In the genomic region with DNA sequence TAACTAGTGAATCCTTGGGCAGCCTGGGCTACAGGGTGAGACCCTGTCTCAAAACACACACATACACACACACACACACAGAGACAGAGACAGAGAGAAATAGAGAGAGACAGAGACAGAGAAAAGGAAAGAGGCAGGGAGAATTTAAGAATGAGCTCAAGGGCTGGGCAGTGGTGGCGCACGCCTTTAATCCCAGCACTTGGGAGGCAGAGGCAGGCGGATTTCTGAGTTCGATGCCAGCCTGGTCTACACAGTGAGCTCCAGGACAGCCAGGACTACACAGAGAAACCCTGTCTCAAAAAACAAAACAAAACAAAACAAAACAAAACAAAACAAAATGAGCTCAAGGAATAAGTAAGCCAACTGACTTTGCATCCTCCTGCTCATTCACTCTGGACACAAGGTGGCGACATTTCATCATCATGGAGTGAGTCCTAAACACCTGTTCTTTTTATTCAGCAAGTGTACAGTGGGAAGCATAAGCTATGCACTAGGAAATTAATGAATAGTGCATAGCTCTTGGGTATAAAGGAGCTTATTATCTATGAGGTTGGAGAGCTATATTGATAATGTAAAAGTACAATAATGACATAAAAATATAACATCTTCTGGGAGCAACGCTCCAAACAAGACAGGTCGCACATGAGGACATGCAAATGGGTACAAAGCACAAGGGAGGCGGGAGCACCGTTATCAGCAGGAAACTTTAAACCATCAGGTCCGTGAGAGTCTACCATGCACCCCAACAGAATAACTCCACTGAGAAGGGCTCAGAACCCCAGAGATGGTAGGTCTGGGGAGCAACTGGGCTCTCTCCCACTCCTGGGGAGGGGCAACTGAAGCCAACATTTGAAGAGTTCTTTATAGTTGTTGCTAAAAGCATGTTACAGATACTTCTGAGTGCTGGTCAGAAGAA, we compare ENCODE assay signal across 9 mouse cellular contexts. TPM values are rescaled to one million over a fixed set of nuclear protein-coding genes. Genes with fewer than 3 reads are reported as not detected.
DNase-seq lines count a peak whose midpoint lies in the region; ATAC-seq and TF ChIP-seq lines count a peak whose summit lies in the region.
"Had no signal": no experiment of that assay in that cellular context is flagged by ENCODE, and none has a peak within 500 bp of the region (broad histone marks: within the 10 kb centered on the region; RNA-seq: fewer than 3 reads in every experiment).

No protein-coding gene starts in this region.

- no peak overlapping the region for H3K27ac ChIP-seq in left cerebral cortex, adult 2 months
- H3K27ac ChIP-seq: lung, embryonic 15.5 days had no signal

- no peak overlapping the region for H3K4me2 ChIP-seq in myocyte (ENCODE audit: low read depth)
- H3K4me2 ChIP-seq: lung, embryonic 15.5 days had no signal

- intact Hi-C loops in left cerebral cortex, adult 2 months (cut with DNase I), result loop anchor here (10.0 kb wide), 1 partner anchor 167 kb away; no protein-coding TSS in a partner anchor
- intact Hi-C loops in left cerebral cortex, postnatal 25 days (cut with DNase I), result loop anchor here (5.0 kb wide), 1 partner anchor 64 kb away; no protein-coding TSS in a partner anchor

- DNase-seq in left cerebral cortex, adult 2 months (ENCODE audit: extremely low spot score in 1 of 2, low spot score in 2 of 2), result peak; percentile 38
- DNase-seq in left cerebral cortex, adult 11 months (ENCODE audit: low spot score), result no peak
- peak; percentile 85 for DNase-seq in NIH3T3 (ENCODE audit: low read depth)
- DNase-seq in embryo, embryonic 10 days (ENCODE audit: low spot score), result peak; percentile 87
- peak; percentile 45 to 64 for DNase-seq in left cerebral cortex, postnatal 25 days (ENCODE audit: low spot score in 2 of 2)
- DNase-seq in spleen, postnatal 14 days (ENCODE audit: low spot score in 2 of 2), result no peak

- peak; percentile 81 to 82; a peak in 3 of 4 replicates for ATAC-seq in hematopoietic stem cell, adult 5-6 weeks (replicated peaks in 1 of 2; ENCODE audit: insufficient read depth in 1 of 2, low FRiP score in 2 of 2, low TSS enrichment in 1 of 2, low read depth in 1 of 2, poor library complexity in 2 of 2, severe bottlenecking in 2 of 2)

- no peak for TF ChIP-seq POLR2A in myocyte (IDR thresholded peaks at IDR 0.05; ENCODE audit: insufficient read length, low read depth)

- no peaks in the 10 kb centered on the region for H3K79me2 ChIP-seq in myocyte (ENCODE audit: control insufficient read depth, insufficient read depth)

- peak; percentile 76 for TF ChIP-seq CTCF in left cerebral cortex, adult 2 months (IDR thresholded peaks at IDR 0.05)

- no peak overlapping the region for H3K4me3 ChIP-seq in left cerebral cortex, adult 2 months
- no peak overlapping the region for H3K4me3 ChIP-seq in myocyte
- H3K4me3 ChIP-seq: lung, embryonic 15.5 days had no signal

- no peaks in the 10 kb centered on the region for H3K36me3 ChIP-seq in myocyte (ENCODE audit: control insufficient read depth, insufficient read depth)
- H3K36me3 ChIP-seq: lung, embryonic 15.5 days had no signal

- no peak overlapping the region for H3ac ChIP-seq in myocyte (ENCODE audit: control insufficient read depth, insufficient read length)

- H3K27me3 ChIP-seq in myocyte (ENCODE audit: control insufficient read depth, insufficient read depth, insufficient read length), result peaks cover 11% of the 10 kb centered on the region
- H3K27me3 ChIP-seq: lung, embryonic 15.5 days had no signal

TF ChIP-seq in myocyte, 11 proteins besides CTCF, POLR2A, EP300 and RAD21:
- peak in 2 of 3 experiments; percentile 34 to 71 for TF ChIP-seq MYOD1 (IDR thresholded peaks at IDR 0.05; ENCODE audit: control insufficient read depth in 1 of 3, insufficient read length in 2 of 3, low read depth in 2 of 3)
- TF ChIP-seq MYOG (IDR thresholded peaks at IDR 0.05; ENCODE audit: control insufficient read depth in 1 of 3, insufficient read depth in 1 of 3, insufficient read length in 2 of 3, low read depth in 2 of 3), result peak in 1 of 3 experiments; percentile 22
- TF ChIP-seq E2F4 (IDR thresholded peaks at IDR 0.05; ENCODE audit: insufficient read depth), result no peak

RNA-seq across cellular contexts. Expression of a gene that starts 36.0 kb away (rescaled TPM):
- total RNA-seq in left cerebral cortex, adult 2 months (2021), result 1 to 10 TPM; 3.2 to 4.0 TPM
- 5.3 and 5.4 TPM in 2 replicates for total RNA-seq in hematopoietic stem cell, adult 5-6 weeks (2017)
- total RNA-seq in left cerebral cortex, postnatal 25 days (2021), result 1 to 10 TPM; 3.4 to 3.5 TPM
- polyA plus RNA-seq in myocyte (2012; fragmentation: generic; extraction: Trizol), result 2.4 TPM

RNA-seq across cellular contexts. Expression of a gene that starts 40.9 kb away (rescaled TPM):
- 100 to 1,000 TPM; 110 to 116 TPM for total RNA-seq in left cerebral cortex, adult 2 months (2021)
- 1.5 and 2.9 TPM in 2 replicates for total RNA-seq in hematopoietic stem cell, adult 5-6 weeks (2017)
- total RNA-seq in left cerebral cortex, postnatal 25 days (2021), result 100 to 1,000 TPM; 112 to 117 TPM
- polyA plus RNA-seq in myocyte (2012; fragmentation: generic; extraction: Trizol), result 0.38 TPM

RNA-seq across cellular contexts. Expression of a gene that starts 47.4 kb away (rescaled TPM):
- under 1 TPM in 1 of 2 experiments, not detected in 1; 0.09 TPM for total RNA-seq in left cerebral cortex, adult 2 months (2021)
- not detected in 2 replicates for total RNA-seq in hematopoietic stem cell, adult 5-6 weeks (2017)
- total RNA-seq in left cerebral cortex, postnatal 25 days (2021), result not detected
- not detected for polyA plus RNA-seq in myocyte (2012; fragmentation: generic; extraction: Trizol)
- polyA plus RNA-seq: lung, embryonic 15.5 days had no signal

Comparison
In these comparisons a context has a peak if more than half of its experiments do, and no peak if none do; other contexts are left out.
1. DNase-seq: peak in left cerebral cortex, adult 2 months (2 of 2), NIH3T3 (single experiment), embryo, embryonic 10 days (single experiment) and left cerebral cortex, postnatal 25 days (2 of 2); none in left cerebral cortex, adult 11 months (single experiment) and spleen, postnatal 14 days (0 of 2).
2. RNA of a gene that starts 40.9 kb away (total RNA-seq): 112 to 117 TPM in left cerebral cortex, postnatal 25 days and 110 to 116 TPM in left cerebral cortex, adult 2 months; 1.5 to 2.9 TPM in hematopoietic stem cell, adult 5-6 weeks; every median in the first group is over 10 times any median in the second.